ENCODE assay signal across 24 mouse cellular contexts in genomic region chr2:52321866-52322265, GRCm38 (mm10). TPM values are rescaled to one million over a fixed set of nuclear protein-coding genes. Genes with fewer than 3 reads are reported as not detected.
DNase-seq lines count a peak whose midpoint lies in the region; ATAC-seq and TF ChIP-seq lines count a peak whose summit lies in the region.
"Had no signal": no experiment of that assay in that cellular context is flagged by ENCODE, and none has a peak within 500 bp of the region (broad histone marks: within the 10 kb centered on the region; RNA-seq: fewer than 3 reads in every experiment).

No protein-coding gene starts in this region.

- in situ Hi-C loops in CH12.LX (cut with MboI; ENCODE audit: low pct_ligation_motif_present, low pct_unique_long_range_greater_than_20kb, low sequenced_read_pairs), result loop anchor here (10.0 kb wide), 1 partner anchor 53 kb away; the partner anchor contains the start of gene Neb

- H3K9ac ChIP-seq in heart, embryonic 15.5 days, result no peak overlapping the region
- H3K9ac ChIP-seq in CH12.LX (ENCODE audit: insufficient read depth, low read depth), result no peak overlapping the region
- no peak overlapping the region for H3K9ac ChIP-seq in limb, embryonic 15.5 days
- no peak overlapping the region for H3K9ac ChIP-seq in forebrain, embryonic 15.5 days (replicated peaks)
- H3K9ac ChIP-seq: forebrain, embryonic 12.5 days; forebrain, postnatal 0 days; heart, embryonic 12.5 days; hindbrain, embryonic 13.5 days; intestine, embryonic 15.5 days had no signal

- dilution Hi-C loops in CH12.LX (cut with MboI; ENCODE audit: extremely low pct_ligation_motif_present, extremely low pct_unique_long_range_greater_than_20kb, low sequenced_read_pairs), result no loop called here

- WGBS in heart, embryonic 15.5 days, result 71% methylated on average over 3 of the region's 3 CpGs
- WGBS in limb, embryonic 15.5 days, result 62% methylated on average over 3 of the region's 3 CpGs
- 89% methylated on average over 3 of the region's 3 CpGs for WGBS in forebrain, embryonic 15.5 days

- peaks cover 13% of the 10 kb centered on the region for H3K4me1 ChIP-seq in heart, embryonic 15.5 days (replicated peaks)
- peaks cover 11 to 49% of the 10 kb centered on the region in 2 experiments for H3K4me1 ChIP-seq in CH12.LX (ENCODE audit: control insufficient read depth in 1 of 2, insufficient read depth in 2 of 2)
- H3K4me1 ChIP-seq in limb, embryonic 15.5 days, result no peaks in the 10 kb centered on the region
- no peaks in the 10 kb centered on the region for H3K4me1 ChIP-seq in forebrain, embryonic 15.5 days
- H3K4me1 ChIP-seq: forebrain, embryonic 12.5 days; hindbrain, embryonic 13.5 days; intestine, embryonic 15.5 days had no signal

- no peak for ATAC-seq in heart, embryonic 15.5 days (replicated peaks; ENCODE audit: insufficient number of reproducible peaks, insufficient read depth, low FRiP score, low read depth)
- peak; percentile 44; the same call in 1 of the 2 replicates for ATAC-seq in limb, embryonic 15.5 days (ENCODE audit: insufficient number of reproducible peaks, low FRiP score, low TSS enrichment, low read depth)
- ATAC-seq in forebrain, embryonic 15.5 days (replicated peaks), result no peak
- ATAC-seq: CD4-positive, CD25-positive, alpha-beta regulatory T cell, adult 4 months; forebrain, postnatal 0 days; hindbrain, postnatal 0 days; intestine, embryonic 15.5 days; Patski had no signal

- H3K27me3 ChIP-seq in heart, embryonic 15.5 days, result no peaks in the 10 kb centered on the region
- no peaks in the 10 kb centered on the region for H3K27me3 ChIP-seq in CH12.LX (replicated peaks)
- H3K27me3 ChIP-seq in limb, embryonic 15.5 days, result no peaks in the 10 kb centered on the region
- H3K27me3 ChIP-seq in forebrain, embryonic 15.5 days, result no peaks in the 10 kb centered on the region
- H3K27me3 ChIP-seq: forebrain, embryonic 12.5 days; heart, embryonic 12.5 days; hindbrain, embryonic 13.5 days; intestine, embryonic 15.5 days; Patski had no signal

- no peak overlapping the region for H3K4me2 ChIP-seq in heart, embryonic 15.5 days
- H3K4me2 ChIP-seq in CH12.LX (ENCODE audit: insufficient read depth, low read depth, poor library complexity, severe bottlenecking), result no peak overlapping the region
- H3K4me2 ChIP-seq in limb, embryonic 15.5 days, result no peak overlapping the region
- no peak overlapping the region for H3K4me2 ChIP-seq in forebrain, embryonic 15.5 days (replicated peaks)
- H3K4me2 ChIP-seq: forebrain, embryonic 12.5 days; heart, embryonic 12.5 days; hindbrain, embryonic 13.5 days; intestine, embryonic 15.5 days had no signal

- DNase-seq in heart, adult 8-10 months (ENCODE audit: low spot score), result no peak
- DNase-seq in 3T3-L1 (ENCODE audit: low read depth, low spot score), result peak; percentile 60
- DNase-seq in CH12.LX (ENCODE audit: extremely low read depth), result peak; percentile 55
- no peak for DNase-seq in lung, postnatal 36 days
- DNase-seq: adrenal gland, adult 2 months; adrenal gland, postnatal 25 days; B cell, adult 2 months; cerebellum, adult 18-20 months; cerebellum, adult 9-11 months; forebrain, postnatal 0 days; gastrocnemius, postnatal 36 days; heart, adult 11 months; heart, postnatal 10 days; kidney, adult 18-20 months had no signal

- TF ChIP-seq CTCF in CH12.LX (conservative IDR thresholded peaks at IDR 0.05 in 1 of 2, IDR thresholded peaks at IDR 0.05 in 1 of 2; ENCODE audit: low read depth in 2 of 2, low read length in 2 of 2), result no peak

- 0 out of 2 replicates have a peak, but pooled peaks have one; percentile 49 for TF ChIP-seq EP300 in CH12.LX (IDR thresholded peaks at IDR 0.05; ENCODE audit: low read length)

- no peak overlapping the region for H3K4me3 ChIP-seq in heart, embryonic 15.5 days
- no peak overlapping the region for H3K4me3 ChIP-seq in CH12.LX (replicated peaks in 1 of 3; ENCODE audit: low read depth in 2 of 3, low read length in 2 of 3, poor library complexity in 1 of 3)
- no peak overlapping the region for H3K4me3 ChIP-seq in limb, embryonic 15.5 days
- no peak overlapping the region for H3K4me3 ChIP-seq in forebrain, embryonic 15.5 days
- H3K4me3 ChIP-seq: forebrain, embryonic 12.5 days; heart, embryonic 12.5 days; hindbrain, embryonic 13.5 days; intestine, embryonic 15.5 days had no signal

- H3K79me2 ChIP-seq in CH12.LX (replicated peaks; ENCODE audit: control insufficient read depth, extremely low read depth, insufficient read depth, poor library complexity, severe bottlenecking), result no peaks in the 10 kb centered on the region

- H3K27ac ChIP-seq in heart, embryonic 15.5 days, result peak overlapping the region; percentile 34
- H3K27ac ChIP-seq in CH12.LX (ENCODE audit: insufficient read depth, low read depth), result no peak overlapping the region
- H3K27ac ChIP-seq in limb, embryonic 15.5 days, result no peak overlapping the region
- no peak overlapping the region for H3K27ac ChIP-seq in forebrain, embryonic 15.5 days (replicated peaks)
- H3K27ac ChIP-seq: forebrain, embryonic 12.5 days; hindbrain, embryonic 13.5 days; hindbrain, postnatal 0 days; intestine, embryonic 15.5 days had no signal

- H3K36me3 ChIP-seq in heart, embryonic 15.5 days, result no peaks in the 10 kb centered on the region
- H3K36me3 ChIP-seq in CH12.LX (replicated peaks in 1 of 2; ENCODE audit: control insufficient read depth in 1 of 2, insufficient read depth in 1 of 2, low read length in 1 of 2), result no peaks in the 10 kb centered on the region
- no peaks in the 10 kb centered on the region for H3K36me3 ChIP-seq in limb, embryonic 15.5 days
- H3K36me3 ChIP-seq in forebrain, embryonic 15.5 days, result no peaks in the 10 kb centered on the region
- H3K36me3 ChIP-seq: forebrain, embryonic 12.5 days; heart, embryonic 12.5 days; hindbrain, embryonic 13.5 days; intestine, embryonic 15.5 days had no signal

- TF ChIP-seq RAD21 in CH12.LX (IDR thresholded peaks at IDR 0.05; ENCODE audit: low read depth, low read length), result no peak

- no peak for TF ChIP-seq POLR2A in CH12.LX (IDR thresholded peaks at IDR 0.05; ENCODE audit: low read depth, low read length)

- no peaks in the 10 kb centered on the region for H3K9me3 ChIP-seq in heart, embryonic 15.5 days (replicated peaks)
- H3K9me3 ChIP-seq in CH12.LX (replicated peaks; ENCODE audit: low read length), result no peaks in the 10 kb centered on the region
- no peaks in the 10 kb centered on the region for H3K9me3 ChIP-seq in limb, embryonic 15.5 days
- no peaks in the 10 kb centered on the region for H3K9me3 ChIP-seq in forebrain, embryonic 15.5 days
- H3K9me3 ChIP-seq: forebrain, embryonic 12.5 days; heart, embryonic 12.5 days; hindbrain, embryonic 13.5 days; intestine, embryonic 15.5 days had no signal

TF ChIP-seq in CH12.LX, 34 proteins besides CTCF, POLR2A, EP300 and RAD21:
- TF ChIP-seq POLR2AphosphoS2 (IDR thresholded peaks at IDR 0.05; ENCODE audit: low read depth, low read length) (no peak), TCF12 (IDR thresholded peaks at IDR 0.05; ENCODE audit: low read depth, low read length) (no peak), IRF4 (IDR thresholded peaks at IDR 0.05; ENCODE audit: low read depth, low read length) (0 out of 2 replicates have a peak, but pooled peaks have one; percentile 23), MXI1 (IDR thresholded peaks at IDR 0.05; ENCODE audit: low read depth, low read length) (no peak)

RNA-seq across cellular contexts. Expression of gene Neb, which starts 56.4 kb away (rescaled TPM):
- 2.5 and 3.9 TPM in 2 replicates for polyA plus RNA-seq in heart, embryonic 15.5 days (2015; fragmentation: Nextera tagmentation; extraction: Ambion mirVana)
- 10 to 100 TPM in 1 of 4 experiments, 1 to 10 TPM in 3; 8.2 to 15.0 (median 9.2) TPM for total RNA-seq in heart, adult 8-10 months (2022)
- total RNA-seq in CH12.LX (2012; rRNA removed), result 0.84 and 1.5 TPM in 2 replicates
- total RNA-seq in CH12.LX (2014; rRNA removed), result 1.6 and 1.7 TPM in 2 replicates
- polyA plus RNA-seq in CH12.LX (2012; ENCODE audit: insufficient read length, low read depth), result 1.5 and 1.8 TPM in 2 replicates
- polyA plus RNA-seq in limb, embryonic 15.5 days (2015; fragmentation: Nextera tagmentation; extraction: Ambion mirVana), result 99.9 and 271 TPM in 2 replicates
- polyA plus RNA-seq in forebrain, embryonic 15.5 days (2015; fragmentation: Nextera tagmentation; extraction: Ambion mirVana), result 9.8 and 10.3 TPM in 2 replicates

Comparison
In these comparisons a context has a peak if more than half of its experiments do, and no peak if none do; other contexts are left out.
1. DNase-seq: peak in 3T3-L1 (single experiment) and CH12.LX (single experiment); none in heart, adult 8-10 months (single experiment) and lung, postnatal 36 days (single experiment).